Mouse (Mus musculus): Measurements from ENCODE around the gene Lrsam1. TPM values are rescaled to one million over a fixed set of nuclear protein-coding genes. Genes with fewer than 3 reads are reported as not detected.
A peak's percentile ranks its signal among the peaks of the same experiment; 100 is the strongest.

Gene Lrsam1
- polyA plus RNA-seq, 2 experiments = 9.4 to 18.0 TPM

GRCm38 (mm10) chr2:32881723-32882122 is 79.7 kb downstream of the Lrsam1 start:
- no peak for TF ChIP-seq POLR2A (IDR thresholded peaks at IDR 0.05; ENCODE audit: borderline replicate concordance, extremely low read depth, insufficient read depth, insufficient read length)
- Histone ChIP-seq H3K27ac (replicated peaks; ENCODE audit: low read depth, low read length) (peak overlapping the region; percentile 26; the same call in 1 of the 2 replicates), H3K4me2 (replicated peaks; ENCODE audit: low read depth, low read length, severe bottlenecking) (no peak overlapping the region), H3K9ac (ENCODE audit: low read depth, low read length, severe bottlenecking) (0 out of 2 replicates have a peak overlapping the region, but pooled peaks have one; percentile 7), H3K36me3 (ENCODE audit: control insufficient read depth, insufficient read depth, low read length) (no peaks in the 10 kb centered on the region), H3K4me1 (ENCODE audit: control insufficient read depth, insufficient read depth, low read length) (peaks cover 68% of the 10 kb centered on the region), H3K4me3 (replicated peaks; ENCODE audit: low read length) (no peak overlapping the region), H3K9me3 (ENCODE audit: control insufficient read depth, low read length) (no peaks in the 10 kb centered on the region), H3K27me3 (ENCODE audit: control insufficient read depth, insufficient read depth, low read length) (no peaks in the 10 kb centered on the region)
- DNase-seq (ENCODE audit: low spot score) (peak; percentile 58), ATAC-seq (ENCODE audit: low FRiP score, low read depth) (no peak)
- 36% methylated on average over 3 of the region's 3 CpGs for WGBS

- H3K9me3 ChIP-seq (ENCODE audit: control insufficient read depth, low read length) = no peaks in the 10 kb centered on the region
- no peak overlapping the region for H3K4me2 ChIP-seq (replicated peaks; ENCODE audit: low read depth, low read length, severe bottlenecking)
- H3K9ac ChIP-seq (ENCODE audit: low read depth, low read length, severe bottlenecking) = 0 out of 2 replicates have a peak overlapping the region, but pooled peaks have one; percentile 7
- TF ChIP-seq POLR2A (IDR thresholded peaks at IDR 0.05; ENCODE audit: borderline replicate concordance, extremely low read depth, insufficient read depth, insufficient read length) = no peak
- H3K36me3 ChIP-seq (ENCODE audit: control insufficient read depth, insufficient read depth, low read length) = no peaks in the 10 kb centered on the region
- no peaks in the 10 kb centered on the region for H3K27me3 ChIP-seq (ENCODE audit: control insufficient read depth, insufficient read depth, low read length)
- WGBS = 51% methylated on average over 6 of the region's 6 CpGs
- no peak for DNase-seq (ENCODE audit: low spot score)
- H3K4me1 ChIP-seq (ENCODE audit: control insufficient read depth, insufficient read depth, low read length) = peaks cover 71% of the 10 kb centered on the region
- H3K4me3 ChIP-seq (replicated peaks; ENCODE audit: low read length) = no peak overlapping the region
- peak overlapping the region; percentile 26; the same call in 1 of the 2 replicates for H3K27ac ChIP-seq (replicated peaks; ENCODE audit: low read depth, low read length)
- no peak for ATAC-seq (ENCODE audit: low FRiP score, low read depth)
Measured at GRCm38 (mm10) chr2:32881054-32881453, 80.4 kb downstream of the Lrsam1 start.

- H3K4me1 ChIP-seq (ENCODE audit: control insufficient read depth, insufficient read depth, low read length) = peaks cover 71% of the 10 kb centered on the region
- H3K9ac ChIP-seq (ENCODE audit: low read depth, low read length, severe bottlenecking) = no peak overlapping the region
- DNase-seq (ENCODE audit: low spot score) (no peak), ATAC-seq (ENCODE audit: low FRiP score, low read depth) (no peak)
- no peak overlapping the region for H3K4me3 ChIP-seq (replicated peaks; ENCODE audit: low read length)
- no peak overlapping the region for H3K27ac ChIP-seq (replicated peaks; ENCODE audit: low read depth, low read length)
- H3K27me3 ChIP-seq (ENCODE audit: control insufficient read depth, insufficient read depth, low read length) = no peaks in the 10 kb centered on the region
- 0 out of 2 replicates have a peak overlapping the region, but pooled peaks have one; percentile 18 for H3K4me2 ChIP-seq (replicated peaks; ENCODE audit: low read depth, low read length, severe bottlenecking)
- no peaks in the 10 kb centered on the region for H3K9me3 ChIP-seq (ENCODE audit: control insufficient read depth, low read length)
- TF ChIP-seq POLR2A (IDR thresholded peaks at IDR 0.05; ENCODE audit: borderline replicate concordance, extremely low read depth, insufficient read depth, insufficient read length) = no peak
- no peaks in the 10 kb centered on the region for H3K36me3 ChIP-seq (ENCODE audit: control insufficient read depth, insufficient read depth, low read length)
- WGBS = 72% methylated on average over 5 of the region's 5 CpGs
Measured at GRCm38 (mm10) chr2:32879593-32879992, 81.8 kb downstream of the Lrsam1 start.

DNA sequence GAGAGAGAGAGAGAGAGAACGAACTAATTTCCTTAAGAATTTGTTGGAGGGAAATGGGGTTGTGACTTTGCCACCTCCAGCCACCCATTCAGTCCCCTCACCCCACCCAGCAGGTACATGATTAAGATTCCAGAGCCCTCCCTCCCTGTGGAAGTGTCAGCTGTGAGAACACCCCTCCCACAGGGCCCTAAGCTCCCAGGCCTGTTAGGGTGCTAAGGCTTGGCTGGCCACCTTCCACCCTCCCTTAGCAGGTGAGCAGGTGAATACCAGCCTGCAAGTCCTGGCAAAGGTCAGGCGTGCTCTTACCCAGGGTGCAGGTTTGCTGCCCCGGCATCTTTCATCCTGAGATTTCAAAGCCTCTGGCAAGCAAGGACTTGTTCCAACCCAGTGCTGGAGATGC is 83.0 kb downstream of the Lrsam1 start:
- Histone ChIP-seq H3K4me1 (ENCODE audit: control insufficient read depth, insufficient read depth, low read length) (peaks cover 65% of the 10 kb centered on the region), H3K27ac (replicated peaks; ENCODE audit: low read depth, low read length) (no peak overlapping the region), H3K9ac (ENCODE audit: low read depth, low read length, severe bottlenecking) (peak overlapping the region; percentile 38; the same call in 1 of the 2 replicates), H3K4me2 (replicated peaks; ENCODE audit: low read depth, low read length, severe bottlenecking) (peak overlapping the region; percentile 95), H3K36me3 (ENCODE audit: control insufficient read depth, insufficient read depth, low read length) (no peaks in the 10 kb centered on the region), H3K4me3 (replicated peaks; ENCODE audit: low read length) (peak overlapping the region; percentile 88), H3K9me3 (ENCODE audit: control insufficient read depth, low read length) (no peaks in the 10 kb centered on the region), H3K27me3 (ENCODE audit: control insufficient read depth, insufficient read depth, low read length) (no peaks in the 10 kb centered on the region)
- WGBS = 66% methylated on average over 3 of the region's 3 CpGs
- ATAC-seq (ENCODE audit: low FRiP score, low read depth) (no peak), DNase-seq (ENCODE audit: low spot score) (no peak)
- no peak for TF ChIP-seq POLR2A (IDR thresholded peaks at IDR 0.05; ENCODE audit: borderline replicate concordance, extremely low read depth, insufficient read depth, insufficient read length)

- peak overlapping the region; percentile 86 for H3K9ac ChIP-seq (ENCODE audit: low read depth, low read length, severe bottlenecking)
- ATAC-seq (ENCODE audit: low FRiP score, low read depth) (no peak), DNase-seq (ENCODE audit: low spot score) (no peak)
- H3K27me3 ChIP-seq (ENCODE audit: control insufficient read depth, insufficient read depth, low read length) = no peaks in the 10 kb centered on the region
- peak overlapping the region; percentile 88 for H3K4me3 ChIP-seq (replicated peaks; ENCODE audit: low read length)
- no peaks in the 10 kb centered on the region for H3K9me3 ChIP-seq (ENCODE audit: control insufficient read depth, low read length)
- no peak for TF ChIP-seq POLR2A (IDR thresholded peaks at IDR 0.05; ENCODE audit: borderline replicate concordance, extremely low read depth, insufficient read depth, insufficient read length)
- H3K36me3 ChIP-seq (ENCODE audit: control insufficient read depth, insufficient read depth, low read length) = no peaks in the 10 kb centered on the region
- H3K4me1 ChIP-seq (ENCODE audit: control insufficient read depth, insufficient read depth, low read length) = peaks cover 65% of the 10 kb centered on the region
- 0 out of 2 replicates have a peak overlapping the region, but pooled peaks have one; percentile 85 for H3K27ac ChIP-seq (replicated peaks; ENCODE audit: low read depth, low read length)
- 59% methylated on average over 6 of the region's 6 CpGs for WGBS
- H3K4me2 ChIP-seq (replicated peaks; ENCODE audit: low read depth, low read length, severe bottlenecking) = peak overlapping the region; percentile 95
Measured at GRCm38 (mm10) chr2:32877761-32878393, 83.5 kb downstream of the Lrsam1 start.

Data from limb, embryonic 14.5 days (tissue).